Mouse (Mus musculus) left cerebral cortex, adult 9 months (tissue): ENCODE results near the gene Fam89b.
A peak's percentile ranks its signal among the peaks of the same experiment; 100 is the strongest.

Experiments
- DNase-seq, 2 experiments: peaks; one replicate each; pipeline ENCODE4 v3.0.0; 2022; ENCODE audit warnings: low spot score in 2 of 2

Fam89b gene

GRCm38 (mm10) chr19:5739446-5739845 lies 10.0 kb upstream of the Fam89b start:
- no peak for DNase-seq

GRCm38 (mm10) chr19:5734325-5734724 lies 4.9 kb upstream of the Fam89b start:
- DNase-seq, result no peak

- peak in 1 of 2 experiments; percentile 94 for DNase-seq
Observed at GRCm38 (mm10) chr19:5731264-5731978, 2.0 kb upstream of the Fam89b start.

GRCm38 (mm10) chr19:5730314-5731186 lies 1.1 kb upstream of the Fam89b start:
- no peak for DNase-seq

GRCm38 (mm10) chr19:5728631-5729443 lies 616 bp downstream of the Fam89b start:
- peak in 1 of 2 experiments; percentile 45 for DNase-seq

- peak in 1 of 2 experiments; percentile 89 for DNase-seq
Observed at GRCm38 (mm10) chr19:5727701-5728100, 1.8 kb downstream of the Fam89b start.

- no peak for DNase-seq
Observed at GRCm38 (mm10) chr19:5726961-5727578, 2.4 kb downstream of the Fam89b start.

GRCm38 (mm10) chr19:5725767-5726515 lies 3.5 kb downstream of the Fam89b start, which contains the start of gene Ehbp1l1:
TSS of gene Ehbp1l1 (minus strand) at chr19:5726317.
- no peak for DNase-seq

GRCm38 (mm10) chr19:5725029-5725707 lies 4.3 kb downstream of the Fam89b start:
- no peak for DNase-seq

- no peak for DNase-seq
Observed at GRCm38 (mm10) chr19:5724549-5724941, 4.9 kb downstream of the Fam89b start.

- no peak for DNase-seq
Observed at GRCm38 (mm10) chr19:5723934-5724548, 5.4 kb downstream of the Fam89b start.

GRCm38 (mm10) chr19:5722848-5723425 lies 6.5 kb downstream of the Fam89b start:
- DNase-seq, result no peak

GRCm38 (mm10) chr19:5721233-5721632 lies 8.2 kb downstream of the Fam89b start:
- DNase-seq, result no peak

- no peak for DNase-seq
Observed at GRCm38 (mm10) chr19:5716955-5717354, 12.5 kb downstream of the Fam89b start.

- no peak for DNase-seq
Observed at GRCm38 (mm10) chr19:5715793-5716688, 13.4 kb downstream of the Fam89b start.

- no peak for DNase-seq
Observed at GRCm38 (mm10) chr19:5713730-5714129, 15.7 kb downstream of the Fam89b start.

GRCm38 (mm10) chr19:5713255-5713654 lies 16.2 kb downstream of the Fam89b start:
- no peak for DNase-seq

- no peak for DNase-seq
Observed at GRCm38 (mm10) chr19:5711907-5712460, 17.5 kb downstream of the Fam89b start.
